Mouse (Mus musculus) intestine, embryonic 16.5 days (tissue): ENCODE measurements around the gene Lect2. TPM values are rescaled to one million over a fixed set of nuclear protein-coding genes. Genes with fewer than 3 reads are reported as not detected.

Experiments
- ATAC-seq: fragments of 200-750 bp; cut with Nextera tagmentation; 2 replicates; pipeline ENCODE4 v1.8.0; 2017; ENCODE audit warnings: moderate TSS enrichment, moderate library complexity
- H3K27ac ChIP-seq: fragments of 300-500 bp; sonication (generic); 2 replicates; pipeline ENCODE4 v1.5.1; 2014; ENCODE audit warnings: mild to moderate bottlenecking, low read length
- H3K27me3 ChIP-seq: fragments of 300-500 bp; sonication (generic); replicated peaks from 2 replicates; pipeline ENCODE4 v1.6.1; 2014; ENCODE audit warnings: low read length, control low read depth, mixed read lengths; ENCODE audit not compliant: control insufficient read depth, insufficient read depth
- H3K36me3 ChIP-seq: fragments of 300-500 bp; sonication (generic); 2 replicates; pipeline ENCODE4 v1.6.1; 2014; ENCODE audit warnings: low read length, control low read depth; ENCODE audit not compliant: control insufficient read depth, insufficient read depth
- H3K4me1 ChIP-seq: fragments of 300-500 bp; sonication (generic); 2 replicates; pipeline ENCODE4 v1.6.1; 2014; ENCODE audit warnings: low read length, control low read depth, mixed read lengths; ENCODE audit not compliant: control insufficient read depth, insufficient read depth
- H3K4me2 ChIP-seq: fragments of 300-500 bp; sonication (generic); 2 replicates; pipeline ENCODE4 v1.6.1; 2014; ENCODE audit warnings: low read depth, low read length, control low read depth
- H3K4me3 ChIP-seq: fragments of 300-500 bp; sonication (generic); 2 replicates; pipeline ENCODE4 v1.5.1; 2014; ENCODE audit warnings: mild to moderate bottlenecking, low read length
- H3K9ac ChIP-seq: fragments of 300-500 bp; sonication (generic); 2 replicates; pipeline ENCODE4 v1.6.1; 2014; ENCODE audit warnings: low read depth, low read length
- H3K9me3 ChIP-seq: fragments of 300-500 bp; sonication (generic); 2 replicates; pipeline ENCODE4 v1.6.1; 2016; ENCODE audit warnings: low read length, control low read depth; ENCODE audit not compliant: control insufficient read depth
- WGBS: fragments of 180-500 bp; shearing (Covaris S2); extraction: QIAGEN DNeasy Blood & Tissue Kit; methylation state at CpG from one replicate; pipeline ENCODE4 v1.1.7; 2014; 5-methylcytosine and 5-hydroxymethylcytosine counted together
- polyA plus RNA-seq: library from polyadenylated mRNA; unstranded; fragments of >200 nt; fragmentation: Nextera tagmentation; extraction: Ambion mirVana; gene quantifications from 2 replicates; pipeline ENCODE4 v1.2.1, GENCODE M21; 2015

Gene Lect2
- polyA plus RNA-seq, 1 experiment from 2014 or later: 15.4 TPM

DNA sequence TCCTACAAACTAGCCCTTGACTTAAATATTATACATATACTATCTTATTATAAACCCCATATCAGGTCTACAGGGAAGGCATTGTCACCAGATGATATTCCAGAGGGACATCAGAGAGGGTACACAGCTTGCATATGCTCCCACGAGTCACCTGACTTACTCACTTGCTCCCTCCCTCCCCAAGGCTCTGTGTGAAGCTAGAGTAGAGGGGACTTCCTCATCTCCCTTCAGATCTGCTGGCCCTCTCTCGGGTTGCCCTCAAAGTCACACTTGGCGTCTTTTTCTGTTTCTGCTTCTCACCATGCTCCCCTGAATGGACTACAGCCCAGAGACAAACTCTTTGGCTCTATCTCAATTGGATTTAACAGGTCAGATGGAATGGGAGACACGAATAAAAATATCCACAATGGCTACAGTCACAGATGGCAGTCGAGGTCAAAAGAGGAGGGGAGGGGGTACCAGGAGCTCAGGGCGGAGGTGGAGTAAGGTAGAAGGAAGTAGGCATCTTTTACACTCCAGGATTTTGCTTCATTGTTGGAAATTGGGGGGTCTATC, 46.4 kb downstream of the Lect2 start:
- 76% methylated on average over 6 of the region's 6 CpGs for WGBS

DNA sequence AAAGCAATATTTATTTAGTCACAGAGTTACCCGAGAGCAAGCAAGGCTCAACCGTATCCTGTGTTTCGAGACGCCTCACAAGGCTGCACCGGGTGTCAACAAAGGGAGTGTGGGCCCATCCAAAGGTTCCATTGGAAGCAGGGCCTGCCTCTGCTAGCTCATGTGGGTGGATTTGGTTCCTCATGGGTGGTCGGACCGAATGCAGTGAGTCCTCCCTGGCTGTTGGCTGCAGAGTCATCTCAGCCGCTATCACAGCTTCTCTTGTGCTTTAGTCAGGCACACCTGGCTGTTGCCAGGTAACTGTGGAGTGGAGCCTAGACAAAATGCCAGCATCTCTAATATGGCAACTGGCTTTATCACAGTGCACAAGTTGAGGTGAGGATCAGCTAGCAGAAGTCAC, 47.7 kb downstream of the Lect2 start:
- Histone ChIP-seq H3K4me3 (no peak overlapping the region), H3K9me3 (no peaks in the 10 kb centered on the region), H3K27ac (no peak overlapping the region), H3K36me3 (no peaks in the 10 kb centered on the region), H3K27me3 (no peaks in the 10 kb centered on the region), H3K4me1 (no peaks in the 10 kb centered on the region), H3K9ac (no peak overlapping the region), H3K4me2 (no peak overlapping the region)
- WGBS: 79% methylated on average over 8 of the region's 8 CpGs
- no peak for ATAC-seq

More for the DNA sequence above, 46.4 kb downstream of the Lect2 start:
- Histone ChIP-seq H3K4me1 (no peaks in the 10 kb centered on the region), H3K36me3 (no peaks in the 10 kb centered on the region), H3K9me3 (no peaks in the 10 kb centered on the region), H3K4me2 (no peak overlapping the region), H3K27me3 (no peaks in the 10 kb centered on the region), H3K9ac (no peak overlapping the region), H3K27ac (no peak overlapping the region), H3K4me3 (no peak overlapping the region)
- ATAC-seq: no peak

DNA sequence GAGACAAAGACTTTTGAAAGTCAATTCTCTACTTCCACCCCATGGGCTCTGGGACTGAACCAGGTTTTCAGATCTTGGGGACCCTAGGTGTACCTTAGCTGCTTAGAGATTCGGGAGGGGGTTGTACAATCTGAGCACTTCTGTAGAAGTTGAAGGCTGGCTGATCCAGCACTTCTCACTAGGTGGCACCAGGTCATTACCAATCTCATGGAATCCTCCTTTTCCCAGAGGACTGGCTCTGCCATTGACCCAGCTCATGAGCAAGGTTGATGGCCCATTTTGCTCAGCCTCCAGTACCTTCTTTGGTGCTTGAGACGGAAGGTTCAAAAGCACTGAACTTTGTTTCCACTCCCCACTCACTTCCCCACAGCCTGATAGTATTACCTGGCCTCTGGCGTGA, 48.2 kb downstream of the Lect2 start:
- Histone ChIP-seq H3K27me3 (no peaks in the 10 kb centered on the region), H3K9me3 (no peaks in the 10 kb centered on the region), H3K36me3 (no peaks in the 10 kb centered on the region), H3K4me3 (no peak overlapping the region), H3K4me1 (no peaks in the 10 kb centered on the region), H3K9ac (no peak overlapping the region), H3K27ac (no peak overlapping the region), H3K4me2 (no peak overlapping the region)
- WGBS: 62% methylated on average over 3 of the region's 3 CpGs
- no peak for ATAC-seq

DNA sequence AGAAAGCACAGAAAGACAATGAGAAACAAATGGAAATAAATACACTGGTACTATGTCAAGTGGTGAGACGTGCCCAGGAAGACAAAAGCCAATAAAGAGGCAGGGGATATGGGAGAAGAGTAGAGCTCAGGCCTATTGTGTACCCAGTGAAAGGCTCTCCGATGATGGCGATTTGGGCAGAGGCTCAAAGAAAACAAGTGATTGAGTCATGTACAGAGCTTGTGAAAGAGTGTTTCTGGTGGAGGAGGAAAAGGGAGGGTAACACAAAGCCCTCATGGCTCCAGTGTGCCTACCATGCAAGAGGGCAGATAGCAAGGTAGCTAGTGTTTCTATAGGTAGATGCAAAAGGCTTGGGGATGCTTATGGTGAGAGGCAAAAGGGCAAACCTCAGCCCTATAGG, 53.9 kb downstream of the Lect2 start:
- Histone ChIP-seq H3K4me3 (no peak overlapping the region), H3K9me3 (no peaks in the 10 kb centered on the region), H3K4me2 (no peak overlapping the region), H3K4me1 (no peaks in the 10 kb centered on the region), H3K9ac (no peak overlapping the region), H3K36me3 (no peaks in the 10 kb centered on the region), H3K27ac (no peak overlapping the region), H3K27me3 (no peaks in the 10 kb centered on the region)
- ATAC-seq: no peak
- 72% methylated on average over 3 of the region's 3 CpGs for WGBS

Other genes starting within 250 kb of the Lect2 start
- gene Gm3045, start 121.9 kb downstream of the Lect2 start, polyA plus RNA-seq: not detected in 2 replicates
- gene Slc25a48, start 110.1 kb downstream of the Lect2 start, polyA plus RNA-seq: 0.06 TPM in 1 of 2 replicates, not detected in the other
- not detected in 2 replicates for gene Il9, start 66.3 kb downstream of the Lect2 start, polyA plus RNA-seq
- gene Fbxl21, start 26.0 kb downstream of the Lect2 start, polyA plus RNA-seq: 1.6 and 2.1 TPM in 2 replicates
- 122 and 124 TPM in 2 replicates for gene Tgfbi, start 61.0 kb upstream of the Lect2 start, polyA plus RNA-seq
- gene Smad5, start 154.5 kb upstream of the Lect2 start, polyA plus RNA-seq: 14.5 and 15.3 TPM in 2 replicates
- gene Gm45623, start 205.3 kb upstream of the Lect2 start, polyA plus RNA-seq: 0.27 and 0.43 TPM in 2 replicates